Mouse (Mus musculus) brain, embryonic 14.5 days (tissue): ENCODE data around the gene Map7d1.

ENCODE experiments used
- CTCF ChIP-seq: fragments of 200-500 bp; IDR thresholded peaks from 2 replicates; pipeline ENCODE4 v1.5.1; 2012; ENCODE audit warnings: inconsistent platforms, mild to moderate bottlenecking, moderate library complexity, borderline replicate concordance; ENCODE audit not compliant: insufficient read depth, insufficient read length; ENCODE audit errors: extremely low read depth
- POLR2A ChIP-seq: fragments of 200-500 bp; IDR thresholded peaks from 2 replicates; pipeline ENCODE4 v1.6.1; 2012; ENCODE audit warnings: mild to moderate bottlenecking, inconsistent platforms, borderline replicate concordance; ENCODE audit not compliant: poor library complexity, insufficient read depth, insufficient read length, severe bottlenecking; ENCODE audit errors: extremely low read depth

GRCm38 (mm10) chr4:126255113-126256001, 786 bp downstream of the Map7d1 start:
- TF ChIP-seq CTCF (no peak), POLR2A (no peak)
